Mouse (Mus musculus) limb, embryonic 12.5 days (tissue): ENCODE data around the gene Prrt1. TPM values are rescaled to one million over a fixed set of nuclear protein-coding genes. Genes with fewer than 3 reads are reported as not detected.

Source experiments
- ATAC-seq: fragments of 200-750 bp; cut with Nextera tagmentation; 2 replicates; pipeline ENCODE4 v1.8.0; 2017; ENCODE audit warnings: low read depth, moderate TSS enrichment; ENCODE audit not compliant: insufficient number of reproducible peaks, insufficient read depth, low FRiP score, low TSS enrichment
- H3K27ac ChIP-seq: fragments of 300-500 bp; sonication (generic); 2 replicates; pipeline ENCODE4 v1.5.1; 2016; ENCODE audit warnings: mild to moderate bottlenecking, moderate library complexity
- H3K27me3 ChIP-seq: fragments of 300-500 bp; sonication (generic); 2 replicates; pipeline ENCODE4 v1.6.1; 2016; ENCODE audit warnings: mild to moderate bottlenecking, moderate library complexity
- H3K36me3 ChIP-seq: fragments of 300-500 bp; sonication (generic); 2 replicates; pipeline ENCODE4 v1.6.1; 2016; ENCODE audit warnings: mild to moderate bottlenecking, moderate library complexity
- H3K4me1 ChIP-seq: fragments of 300-500 bp; sonication (generic); replicated peaks from 2 replicates; pipeline ENCODE4 v1.6.1; 2016
- H3K4me2 ChIP-seq: fragments of 300-500 bp; sonication (generic); 2 replicates; pipeline ENCODE4 v1.6.1; 2016; ENCODE audit warnings: mild to moderate bottlenecking, moderate library complexity
- H3K4me3 ChIP-seq: fragments of 300-500 bp; sonication (generic); replicated peaks from 2 replicates; pipeline ENCODE4 v1.5.1; 2016; ENCODE audit warnings: mild to moderate bottlenecking
- H3K9ac ChIP-seq: fragments of 300-500 bp; sonication (generic); replicated peaks from 2 replicates; pipeline ENCODE4 v1.6.1; 2016; ENCODE audit warnings: mild to moderate bottlenecking, moderate library complexity
- H3K9me3 ChIP-seq: fragments of 300-500 bp; sonication (generic); 2 replicates; pipeline ENCODE4 v1.6.1; 2016; ENCODE audit warnings: mild to moderate bottlenecking, moderate library complexity
- WGBS: fragments of 180-500 bp; shearing (Covaris S2); methylation state at CpG from one replicate; pipeline ENCODE4 v1.1.7; 2016; 5-methylcytosine and 5-hydroxymethylcytosine counted together
- polyA plus RNA-seq: library from polyadenylated mRNA; unstranded; fragments of >200 nt; fragmentation: Nextera tagmentation; extraction: Ambion mirVana; gene quantifications from 2 replicates; pipeline ENCODE4 v1.2.1, GENCODE M21; 2016

Prrt1 gene
- 0.20 and 0.28 TPM in 2 replicates for polyA plus RNA-seq

DNA sequence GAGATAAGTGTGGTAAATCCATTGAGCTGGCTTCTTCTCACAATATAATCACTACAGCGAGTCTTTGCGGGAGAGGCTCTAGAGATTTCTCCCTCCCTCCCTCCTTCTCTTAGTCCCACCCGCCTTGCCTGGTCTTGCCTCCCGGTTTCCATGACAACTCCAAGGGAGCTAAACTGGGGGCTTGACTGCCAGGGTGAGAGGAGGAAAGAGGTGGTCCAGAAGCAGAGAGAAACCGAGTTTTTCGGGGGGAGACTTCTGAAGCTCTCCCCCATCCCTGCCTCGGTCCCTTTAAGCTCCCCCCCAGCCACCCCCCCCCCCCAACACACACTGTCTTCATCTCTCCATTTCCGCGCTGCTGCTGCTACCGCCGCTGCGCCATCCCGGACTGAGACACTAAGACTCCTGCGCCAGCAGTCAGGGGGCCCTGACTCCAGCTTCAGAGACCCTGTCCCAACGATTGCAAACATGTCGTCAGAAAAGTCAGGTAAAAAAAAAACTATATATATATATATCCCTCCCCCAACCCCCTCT, at the start of gene Prrt1:
Gene Prrt1 (plus strand): TSS at position 313 of the 531 bp plus-strand sequence.
- no peak for ATAC-seq
- no peaks in the 10 kb centered on the region for H3K9me3 ChIP-seq
- WGBS, result under 1% methylated on average over 16 of the region's 16 CpGs
- H3K4me3 ChIP-seq, result peak within 1 kb of the TSS; percentile 76
- H3K27ac ChIP-seq, result no peak within 1 kb of the TSS
- peak within 1 kb of the TSS; percentile 87 for H3K4me2 ChIP-seq
- H3K27me3 ChIP-seq, result peaks cover 59% of the 10 kb centered on the region
- H3K9ac ChIP-seq, result peak within 1 kb of the TSS; percentile 73; the same call in 1 of the 2 replicates
- H3K4me1 ChIP-seq, result peaks cover 54% of the 10 kb centered on the region
- peaks cover 9% of the 10 kb centered on the region; the same call in 1 of the 2 replicates for H3K36me3 ChIP-seq

DNA sequence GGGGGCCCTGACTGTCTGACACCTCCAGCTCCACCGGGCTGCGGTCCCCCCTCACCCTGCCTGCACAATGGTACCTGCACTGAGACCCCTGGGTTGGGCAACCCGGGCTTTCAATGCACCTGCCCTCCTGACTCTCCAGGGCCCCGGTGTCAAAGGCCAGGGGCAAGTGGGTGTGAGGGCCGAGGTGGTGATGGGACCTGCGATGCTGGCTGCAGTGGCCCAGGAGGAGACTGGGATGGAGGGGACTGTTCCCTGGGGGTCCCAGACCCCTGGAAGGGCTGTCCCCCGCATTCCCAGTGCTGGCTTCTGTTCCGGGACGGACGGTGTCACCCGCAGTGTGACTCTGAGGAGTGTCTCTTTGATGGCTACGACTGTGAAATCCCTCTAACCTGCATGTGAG, 46.8 kb upstream of the Prrt1 start:
- no peak overlapping the region for H3K4me2 ChIP-seq
- H3K27me3 ChIP-seq, result no peaks in the 10 kb centered on the region
- H3K9me3 ChIP-seq, result no peaks in the 10 kb centered on the region
- H3K9ac ChIP-seq, result no peak overlapping the region
- ATAC-seq, result no peak
- peaks cover 9% of the 10 kb centered on the region for H3K4me1 ChIP-seq
- H3K4me3 ChIP-seq, result no peak overlapping the region
- no peaks in the 10 kb centered on the region for H3K36me3 ChIP-seq
- H3K27ac ChIP-seq, result no peak overlapping the region
- WGBS, result 88% methylated on average over 12 of the region's 12 CpGs

DNA sequence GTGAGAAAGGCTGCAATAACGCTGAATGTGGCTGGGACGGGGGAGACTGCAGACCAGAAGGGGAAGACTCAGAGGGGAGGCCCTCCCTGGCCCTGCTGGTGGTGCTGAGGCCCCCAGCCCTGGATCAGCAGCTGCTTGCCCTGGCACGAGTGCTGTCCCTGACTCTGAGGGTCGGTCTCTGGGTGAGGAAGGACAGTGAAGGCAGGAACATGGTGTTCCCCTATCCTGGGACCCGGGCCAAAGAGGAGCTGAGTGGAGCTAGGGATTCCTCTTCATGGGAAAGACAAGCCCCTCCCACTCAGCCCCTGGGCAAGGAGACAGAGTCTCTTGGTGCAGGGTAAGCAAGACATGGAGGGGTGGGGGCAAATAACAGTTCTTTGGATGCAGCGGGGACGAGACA, 45.9 kb upstream of the Prrt1 start:
- Histone ChIP-seq H3K9me3 (no peaks in the 10 kb centered on the region), H3K4me3 (no peak overlapping the region), H3K27ac (no peak overlapping the region), H3K9ac (no peak overlapping the region; the same call in 1 of the 2 replicates), H3K27me3 (no peaks in the 10 kb centered on the region), H3K4me2 (no peak overlapping the region), H3K36me3 (no peaks in the 10 kb centered on the region), H3K4me1 (peaks cover 15% of the 10 kb centered on the region)
- WGBS, result 63% methylated on average over 7 of the region's 7 CpGs
- ATAC-seq, result no peak

DNA sequence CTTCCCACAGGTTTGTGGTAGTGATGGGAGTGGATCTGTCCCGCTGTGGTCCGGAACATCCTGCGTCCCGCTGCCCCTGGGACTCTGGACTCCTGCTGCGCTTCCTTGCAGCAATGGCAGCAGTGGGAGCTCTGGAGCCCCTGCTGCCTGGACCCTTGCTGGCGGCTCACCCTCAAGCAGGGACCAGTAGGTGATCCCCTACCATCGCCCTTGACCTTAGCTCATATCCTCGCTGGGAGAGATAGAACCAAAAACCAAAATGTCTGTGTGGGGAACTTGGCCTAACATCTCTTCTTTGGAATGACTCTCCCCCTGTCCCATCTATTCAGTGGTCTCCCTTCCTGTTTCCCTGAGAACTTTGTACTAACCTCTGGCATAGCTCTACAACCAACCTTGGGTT, 45.5 kb upstream of the Prrt1 start:
- Histone ChIP-seq H3K9ac (no peak overlapping the region; the same call in 1 of the 2 replicates), H3K4me3 (no peak overlapping the region), H3K36me3 (no peaks in the 10 kb centered on the region), H3K27ac (no peak overlapping the region), H3K4me1 (peaks cover 19% of the 10 kb centered on the region), H3K4me2 (no peak overlapping the region), H3K9me3 (no peaks in the 10 kb centered on the region), H3K27me3 (no peaks in the 10 kb centered on the region)
- ATAC-seq, result no peak
- WGBS, result 88% methylated on average over 8 of the region's 8 CpGs

DNA sequence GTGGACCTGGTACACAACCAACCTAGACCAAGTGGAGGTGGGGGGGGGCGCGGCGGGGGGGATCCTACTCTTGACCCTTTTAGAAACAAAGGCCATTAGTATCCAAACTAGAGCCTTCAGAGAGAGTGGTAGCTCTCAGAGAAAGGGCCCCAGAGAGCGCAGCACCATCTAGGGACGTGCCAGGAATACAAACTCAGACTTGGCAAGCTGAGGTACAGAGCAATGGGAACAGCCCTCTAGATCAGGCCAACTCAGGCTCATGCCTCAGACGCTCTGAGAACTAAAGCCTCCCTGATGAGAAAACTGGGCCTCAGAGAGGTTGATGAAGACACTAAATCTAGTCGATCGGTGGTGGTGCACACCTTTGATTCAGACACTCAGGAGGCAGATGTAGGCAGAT, 44.2 kb upstream of the Prrt1 start:
- no peak overlapping the region for H3K9ac ChIP-seq
- no peak overlapping the region for H3K4me2 ChIP-seq
- H3K36me3 ChIP-seq, result no peaks in the 10 kb centered on the region
- no peak overlapping the region for H3K27ac ChIP-seq
- H3K9me3 ChIP-seq, result no peaks in the 10 kb centered on the region
- 91% methylated on average over 8 of the region's 8 CpGs for WGBS
- ATAC-seq, result no peak
- peaks cover 32% of the 10 kb centered on the region for H3K4me1 ChIP-seq
- H3K4me3 ChIP-seq, result no peak overlapping the region
- H3K27me3 ChIP-seq, result no peaks in the 10 kb centered on the region

DNA sequence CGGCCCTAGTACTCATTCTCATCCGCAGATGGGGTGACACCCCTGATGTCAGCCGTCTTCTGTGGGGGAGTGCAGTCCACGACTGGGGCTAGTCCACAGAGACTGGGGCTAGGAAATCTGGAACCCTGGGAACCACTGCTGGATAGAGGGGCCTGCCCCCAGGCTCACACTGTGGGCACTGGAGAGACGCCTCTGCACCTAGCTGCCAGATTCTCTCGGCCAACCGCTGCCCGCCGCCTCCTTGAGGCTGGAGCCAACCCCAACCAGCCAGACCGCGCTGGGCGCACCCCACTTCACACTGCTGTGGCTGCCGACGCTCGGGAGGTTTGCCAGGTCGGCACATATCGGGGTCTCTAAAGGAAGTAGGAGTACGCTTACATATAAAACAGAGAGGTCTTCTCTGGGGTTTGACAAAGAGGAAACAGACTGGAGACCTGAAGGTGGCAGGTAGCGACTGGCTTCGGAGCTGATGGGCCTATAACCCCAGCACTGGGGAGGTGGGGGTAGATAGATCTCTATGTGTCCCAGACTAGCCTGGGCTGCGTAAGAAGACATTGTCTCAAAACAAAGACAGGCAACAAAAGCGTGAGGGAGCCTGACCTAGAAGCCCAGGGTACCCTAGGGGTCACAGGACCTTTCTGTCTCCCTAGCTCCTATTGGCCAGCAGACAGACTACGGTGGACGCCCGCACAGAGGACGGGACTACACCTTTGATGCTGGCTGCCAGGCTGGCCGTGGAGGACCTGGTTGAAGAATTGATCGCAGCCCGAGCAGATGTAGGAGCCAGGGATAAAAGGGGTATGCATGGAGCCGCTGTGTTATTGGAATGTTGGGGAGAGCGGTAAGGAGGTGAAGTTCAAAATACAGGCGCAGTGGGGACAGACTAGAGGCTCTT, 43.2 kb upstream of the Prrt1 start:
- Histone ChIP-seq H3K27me3 (no peaks in the 10 kb centered on the region), H3K4me1 (peaks cover 42% of the 10 kb centered on the region), H3K4me2 (peak overlapping the region; percentile 90), H3K9ac (peak overlapping the region; percentile 91), H3K4me3 (peak overlapping the region; percentile 73), H3K9me3 (no peaks in the 10 kb centered on the region), H3K36me3 (no peaks in the 10 kb centered on the region), H3K27ac (peak overlapping the region; percentile 99)
- 27% methylated on average over 32 of the region's 32 CpGs for WGBS
- no peak; the same call in 1 of the 2 replicates for ATAC-seq

DNA sequence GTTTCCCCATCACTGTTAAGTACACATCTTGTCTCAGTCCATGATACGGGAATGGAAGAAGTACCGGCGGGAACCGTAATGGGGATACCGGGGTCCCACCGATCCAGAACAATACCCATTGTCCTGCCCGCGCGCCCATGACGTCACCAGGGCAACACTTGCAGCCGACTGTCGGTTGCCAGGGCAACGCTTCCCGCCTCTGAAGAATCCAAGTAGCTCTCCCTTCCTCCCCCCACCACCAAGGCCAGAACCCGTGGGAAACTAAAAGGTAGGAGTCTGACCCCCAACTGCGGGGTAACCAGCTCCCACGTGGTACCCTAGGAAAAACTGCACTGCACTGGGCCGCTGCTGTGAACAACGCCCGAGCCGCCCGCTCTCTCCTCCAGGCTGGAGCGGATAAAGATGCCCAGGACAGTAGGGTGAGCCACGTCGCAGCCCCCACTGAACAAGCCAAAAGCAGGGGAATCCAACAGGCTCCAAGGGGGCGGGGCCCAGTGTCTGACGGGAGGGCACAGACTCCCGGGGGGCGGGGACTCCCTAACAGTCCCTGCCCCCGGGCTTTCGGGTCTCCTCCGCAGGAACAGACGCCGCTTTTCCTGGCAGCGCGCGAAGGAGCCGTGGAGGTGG, 42.4 kb upstream of the Prrt1 start:
- Histone ChIP-seq H3K9me3 (no peaks in the 10 kb centered on the region), H3K36me3 (no peaks in the 10 kb centered on the region), H3K9ac (peak overlapping the region; percentile 91), H3K4me2 (peak overlapping the region; percentile 90), H3K27ac (peak overlapping the region; percentile 99), H3K4me3 (peak overlapping the region; percentile 73), H3K4me1 (peaks cover 49% of the 10 kb centered on the region), H3K27me3 (no peaks in the 10 kb centered on the region)
- WGBS, result under 1% methylated on average over 38 of the region's 38 CpGs
- peak; percentile 80 for ATAC-seq

DNA sequence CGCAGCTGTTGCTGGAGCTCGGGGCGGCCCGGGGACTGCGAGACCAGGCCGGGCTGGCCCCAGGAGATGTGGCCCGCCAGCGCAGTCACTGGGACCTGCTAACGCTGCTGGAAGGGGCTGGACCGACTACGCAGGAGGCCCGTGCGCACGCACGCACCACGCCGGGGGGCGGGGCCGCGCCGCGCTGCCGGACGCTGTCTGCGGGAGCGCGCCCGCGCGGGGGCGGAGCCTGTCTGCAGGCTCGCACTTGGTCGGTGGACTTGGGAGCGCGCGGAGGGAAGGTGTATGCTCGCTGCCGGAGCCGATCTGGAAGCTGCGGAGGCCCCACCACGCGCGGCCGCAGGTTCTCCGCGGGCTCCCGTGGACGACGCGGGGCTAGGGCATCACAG, 41.9 kb upstream of the Prrt1 start:
- Histone ChIP-seq H3K36me3 (no peaks in the 10 kb centered on the region), H3K27ac (peak overlapping the region; percentile 99), H3K4me3 (peak overlapping the region; percentile 73), H3K9ac (peak overlapping the region; percentile 91), H3K4me1 (peaks cover 49% of the 10 kb centered on the region), H3K27me3 (no peaks in the 10 kb centered on the region), H3K4me2 (peak overlapping the region; percentile 90), H3K9me3 (no peaks in the 10 kb centered on the region)
- WGBS, result under 1% methylated on average over 50 of the region's 50 CpGs
- peak; percentile 83 for ATAC-seq

DNA sequence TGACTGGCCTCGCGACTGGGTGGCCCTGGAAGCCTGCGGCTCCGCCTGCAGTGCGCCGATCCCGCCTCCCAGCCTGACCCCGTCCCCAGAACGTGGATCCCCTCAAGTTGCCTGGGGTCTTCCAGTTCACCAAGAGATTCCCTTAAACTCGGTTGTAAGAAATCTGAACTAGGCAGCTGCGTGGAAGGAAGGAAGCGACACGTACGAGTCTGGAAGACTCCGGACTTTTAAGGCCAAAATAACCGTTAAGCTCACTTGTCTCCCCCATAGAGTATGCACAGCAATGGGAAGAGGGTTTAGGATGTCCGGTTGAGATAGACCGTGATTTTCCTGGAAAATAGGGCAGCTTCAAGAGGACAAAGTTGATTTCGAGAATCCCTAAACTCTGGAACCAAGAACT, 41.5 kb upstream of the Prrt1 start:
- Histone ChIP-seq H3K4me3 (peak overlapping the region; percentile 73), H3K27me3 (no peaks in the 10 kb centered on the region), H3K9me3 (no peaks in the 10 kb centered on the region), H3K27ac (peak overlapping the region; percentile 99), H3K36me3 (no peaks in the 10 kb centered on the region), H3K9ac (peak overlapping the region; percentile 91), H3K4me1 (peaks cover 49% of the 10 kb centered on the region), H3K4me2 (peak overlapping the region; percentile 90)
- ATAC-seq, result no peak
- 4% methylated on average over 19 of the region's 19 CpGs for WGBS

DNA sequence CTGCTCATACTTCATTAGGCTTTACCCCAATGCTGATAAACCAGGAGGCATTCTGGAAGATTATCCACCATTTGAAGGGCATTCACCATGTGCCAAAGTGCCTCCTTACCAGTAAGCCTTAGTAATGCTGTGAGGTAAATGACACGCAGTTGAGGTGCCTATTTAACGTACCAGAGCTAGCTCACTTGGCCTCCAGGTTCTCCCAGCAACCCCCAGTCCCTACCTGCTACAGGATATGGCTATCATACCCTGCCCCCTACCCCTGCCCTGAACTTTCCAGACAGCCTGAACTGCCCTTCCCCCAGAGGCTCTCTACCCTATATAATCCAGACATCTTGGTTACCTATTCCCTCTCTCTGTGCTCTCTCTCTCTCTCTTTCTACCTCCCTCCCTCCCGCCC, 40.6 kb upstream of the Prrt1 start:
- ATAC-seq, result no peak
- H3K27me3 ChIP-seq, result no peaks in the 10 kb centered on the region
- peak overlapping the region; percentile 90 for H3K4me2 ChIP-seq
- peaks cover 56% of the 10 kb centered on the region for H3K4me1 ChIP-seq
- no peaks in the 10 kb centered on the region for H3K36me3 ChIP-seq
- H3K9me3 ChIP-seq, result no peaks in the 10 kb centered on the region
- 39% methylated on average over 3 of the region's 3 CpGs for WGBS
- H3K27ac ChIP-seq, result peak overlapping the region; percentile 78
- 0 out of 2 replicates have a peak overlapping the region, but pooled peaks have one; percentile 73 for H3K4me3 ChIP-seq
- H3K9ac ChIP-seq, result no peak overlapping the region

DNA sequence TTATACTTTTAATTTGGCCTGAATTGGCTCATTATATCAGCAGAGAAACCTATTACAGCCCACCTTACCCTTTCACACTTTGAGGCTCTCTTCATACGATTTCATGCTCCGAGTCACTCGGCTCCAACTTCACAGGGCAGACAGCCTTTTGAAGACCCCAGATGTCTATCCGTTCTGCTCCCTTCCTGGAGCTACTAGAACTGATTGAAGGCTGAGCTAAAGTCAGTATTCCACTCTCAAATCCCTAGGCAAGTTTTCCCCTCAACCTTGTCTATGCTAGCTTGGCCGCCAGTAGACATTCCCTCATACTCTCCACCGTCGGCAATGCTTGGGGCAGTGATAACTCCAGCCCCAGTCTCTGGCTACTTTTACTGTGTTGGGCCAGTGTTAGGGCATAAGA, 40.1 kb upstream of the Prrt1 start:
- Histone ChIP-seq H3K4me3 (no peak overlapping the region), H3K9me3 (no peaks in the 10 kb centered on the region)
- WGBS, result 32% methylated on average over 7 of the region's 7 CpGs

More for the DNA sequence above, 40.1 kb upstream of the Prrt1 start:
- Histone ChIP-seq H3K9ac (no peak overlapping the region), H3K27ac (peak overlapping the region; percentile 78), H3K27me3 (no peaks in the 10 kb centered on the region), H3K4me1 (peaks cover 60% of the 10 kb centered on the region), H3K4me2 (peak overlapping the region; percentile 33), H3K36me3 (peaks cover 3% of the 10 kb centered on the region)
- no peak for ATAC-seq
